Mouse (Mus musculus) left cerebral cortex, adult 11 months (tissue): ENCODE data around the gene Tipin.
"Not testable (repeated sequence)": the region's sequence is repeated elsewhere in the genome, so short reads cannot be mapped to it uniquely, and the experiment has no call there.

ENCODE experiments used
- DNase-seq: peaks from one replicate; pipeline ENCODE4 v3.0.0; 2022; ENCODE audit warnings: low spot score

The Tipin gene

DNA sequence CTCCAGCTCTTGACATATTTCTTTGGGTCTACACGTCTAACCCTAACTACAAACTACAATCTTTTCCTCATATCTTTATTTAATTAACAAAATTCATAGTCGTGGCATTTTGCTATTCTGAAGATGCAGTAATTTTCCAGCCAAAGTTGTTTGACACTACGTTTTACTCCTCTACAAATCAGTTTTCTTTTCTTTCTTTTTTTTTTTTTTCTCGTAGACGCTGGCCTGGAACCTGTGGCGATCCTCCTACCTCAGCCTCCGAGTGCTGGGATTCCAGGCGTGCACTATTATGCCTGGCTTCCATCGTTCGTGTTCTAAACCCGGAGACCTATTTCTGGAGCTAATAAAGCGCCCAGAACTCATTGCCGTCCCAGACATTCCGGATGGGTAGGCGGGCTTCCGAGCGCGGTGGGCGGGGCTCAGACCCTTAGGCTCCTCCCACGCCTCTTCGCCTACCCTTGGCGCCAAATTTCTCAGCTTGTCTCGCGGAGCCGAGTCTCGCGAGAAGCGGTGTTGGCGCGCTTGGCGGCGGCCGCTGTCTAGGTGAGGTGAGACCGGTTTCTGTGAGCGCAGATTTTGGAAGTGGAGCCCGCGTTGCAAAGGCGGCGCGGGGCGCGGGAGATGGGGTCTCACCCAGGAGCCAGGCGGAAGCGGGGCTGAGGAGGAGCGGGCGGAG lies at the start of gene Tipin:
Gene Tipin, plus strand, starts transcription at position 477 of the 676 bp plus-strand sequence.
- DNase-seq, result peak; percentile 86

DNA sequence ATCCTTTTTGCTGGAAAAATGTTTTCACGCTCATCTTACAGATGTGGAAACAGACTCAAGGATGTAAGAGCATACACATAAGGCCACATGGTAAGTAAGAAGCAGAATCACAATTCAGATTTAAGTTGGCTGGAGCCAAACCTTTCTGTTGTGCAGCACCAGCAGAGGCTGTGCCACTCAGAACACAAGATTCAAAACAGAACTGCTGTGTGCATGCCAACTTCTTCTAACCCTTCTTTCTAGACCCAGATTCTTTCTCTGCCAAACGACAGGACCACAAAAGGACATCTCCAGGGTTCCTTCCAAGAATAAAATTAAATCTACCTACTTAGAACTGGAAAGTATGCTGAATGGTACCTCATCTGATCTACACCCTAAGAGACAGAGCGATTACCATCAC lies 49.7 kb upstream of the Tipin start:
- no peak for DNase-seq

DNA sequence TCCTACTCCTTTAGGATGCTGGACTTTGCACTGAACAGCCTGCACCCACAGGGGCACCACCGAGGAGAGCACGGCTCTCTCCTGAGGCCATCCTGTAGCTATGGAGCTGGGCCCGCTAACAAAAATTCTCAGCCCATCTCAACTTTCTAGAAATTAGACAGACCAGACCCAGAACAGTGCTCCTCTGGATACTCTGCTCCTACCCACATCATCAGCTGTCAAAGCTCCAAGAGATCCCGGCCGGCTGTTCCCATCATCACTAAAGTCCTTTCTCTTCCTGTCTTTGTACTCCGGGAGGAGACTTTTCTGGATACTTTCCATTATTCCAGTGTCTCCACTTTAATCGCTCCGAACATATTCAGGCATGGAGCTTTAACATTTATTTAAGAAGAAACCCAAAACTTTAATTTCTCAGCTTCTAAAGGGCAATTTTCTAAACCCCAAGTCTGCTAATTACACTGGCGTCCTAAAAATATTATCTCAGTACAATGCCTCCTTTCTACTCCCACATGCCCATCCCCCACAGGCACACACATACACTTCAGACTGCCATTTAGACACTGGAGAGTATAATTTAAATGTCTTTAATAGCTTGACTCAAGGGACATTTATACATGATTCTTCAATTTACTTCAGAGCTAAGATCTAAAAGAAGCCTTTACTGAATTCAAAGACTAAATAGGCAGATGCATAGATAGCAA lies 49.0 kb upstream of the Tipin start:
- no peak for DNase-seq

DNA sequence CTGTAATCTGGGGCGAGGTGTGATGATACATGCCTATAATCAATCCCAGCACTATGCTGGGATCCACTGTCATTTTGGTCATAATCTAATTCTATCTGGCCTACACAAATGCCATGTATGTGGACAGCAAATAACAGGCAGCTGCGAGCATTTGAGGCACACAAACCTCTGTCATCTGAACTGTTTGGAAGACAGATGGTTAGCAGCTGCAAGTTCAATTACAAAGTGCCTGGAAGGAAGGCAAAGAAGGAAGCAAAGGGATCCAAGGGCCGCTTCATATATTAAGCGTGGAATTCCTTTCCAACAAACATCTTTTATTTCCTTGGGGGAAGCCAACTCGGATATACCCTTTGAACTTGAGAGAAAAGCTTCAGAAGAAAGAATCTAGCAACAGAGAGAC lies 47.7 kb upstream of the Tipin start:
- DNase-seq, result no peak

DNA sequence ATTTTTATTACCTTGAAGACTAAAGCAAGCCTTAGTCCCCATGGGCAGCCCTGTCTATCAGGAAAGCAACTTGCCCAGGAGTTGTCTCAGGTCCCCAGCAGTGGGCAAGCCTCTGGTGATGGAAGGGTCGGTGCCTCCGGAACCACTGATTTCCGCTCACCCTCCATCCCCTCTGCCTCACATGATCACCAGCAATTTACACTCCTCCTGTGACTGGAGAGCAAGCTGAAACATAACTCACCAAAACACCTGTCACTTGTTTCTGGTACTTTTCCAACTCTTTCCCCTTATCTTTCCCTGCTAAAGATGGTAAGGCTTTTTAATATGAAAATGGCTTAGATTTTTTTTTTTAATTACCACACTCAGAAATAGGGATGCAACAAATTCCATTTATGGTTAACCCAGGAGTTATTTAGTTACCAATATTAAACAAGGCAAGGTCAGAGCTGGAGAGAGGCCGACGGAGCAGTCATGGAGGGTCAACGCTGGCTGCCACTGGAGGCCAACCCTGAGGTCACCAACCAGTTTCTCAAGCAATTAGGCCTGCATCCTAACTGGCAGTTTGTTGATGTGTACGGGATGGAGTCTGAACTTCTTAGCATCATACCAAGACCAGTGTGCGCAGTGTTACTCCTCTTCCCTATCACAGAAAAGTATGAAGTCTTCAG lies 46.5 kb upstream of the Tipin start, which contains the start of gene Uchl4:
Gene Uchl4, plus strand, starts transcription at position 434 of the 668 bp plus-strand sequence.
- DNase-seq, result no peak

DNA sequence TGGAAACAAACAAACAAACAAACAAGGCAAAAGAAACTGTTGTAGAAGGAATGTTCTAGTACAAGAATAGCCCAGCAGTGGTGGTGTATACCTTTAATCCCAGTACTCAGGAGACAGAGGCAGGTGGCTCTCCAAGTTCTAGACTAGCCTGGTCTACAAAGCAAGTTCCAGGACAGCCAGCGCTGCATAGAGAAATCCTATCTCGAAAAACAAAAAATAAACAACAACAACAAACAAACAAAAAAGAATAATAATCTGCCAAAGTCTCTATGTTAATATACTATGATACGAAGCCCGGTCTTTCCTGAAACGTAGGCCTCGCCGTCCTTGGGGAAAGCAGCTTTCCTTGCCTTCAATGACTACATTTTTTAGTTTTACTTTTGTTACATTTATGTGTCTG lies 45.3 kb upstream of the Tipin start:
- no peak for DNase-seq

DNA sequence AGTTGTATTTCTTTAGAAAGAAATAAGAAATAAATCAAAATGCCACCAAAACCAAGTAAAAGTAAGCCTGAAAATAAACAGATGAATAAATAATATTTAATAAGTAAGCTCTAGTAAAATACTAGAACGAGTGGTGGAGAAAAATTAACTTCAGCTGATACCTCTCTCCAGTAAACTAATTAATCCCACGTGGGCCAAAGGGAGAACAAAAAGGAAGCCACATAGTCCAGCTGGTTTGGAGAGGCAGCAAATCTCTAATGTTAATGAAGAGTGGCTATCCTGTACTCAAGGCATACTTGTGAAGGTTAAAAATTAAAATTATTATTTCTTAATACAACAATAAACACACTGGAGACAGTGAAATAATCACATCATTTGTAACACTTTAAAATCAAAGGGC lies 41.3 kb upstream of the Tipin start:
- DNase-seq, result no peak

DNA sequence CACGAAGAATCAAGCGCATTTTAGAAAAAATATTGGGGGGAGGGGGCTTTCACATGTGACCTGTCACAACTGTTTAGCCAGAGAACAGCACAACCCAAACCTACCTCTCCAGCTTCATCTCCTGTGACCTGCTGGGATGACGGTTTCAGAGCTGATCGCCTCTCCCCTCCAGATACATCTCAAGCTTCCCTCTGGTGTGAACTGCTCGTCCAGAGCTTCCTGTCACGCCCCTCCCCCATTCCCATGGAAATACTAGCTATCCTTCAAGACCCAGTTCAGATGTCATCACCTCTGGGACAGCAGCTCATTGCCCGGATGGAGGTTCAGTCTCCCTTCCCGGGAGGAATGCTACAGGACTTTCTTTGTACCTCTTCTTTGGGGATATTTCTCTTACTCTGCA lies 40.7 kb upstream of the Tipin start:
- DNase-seq, result no peak

DNA sequence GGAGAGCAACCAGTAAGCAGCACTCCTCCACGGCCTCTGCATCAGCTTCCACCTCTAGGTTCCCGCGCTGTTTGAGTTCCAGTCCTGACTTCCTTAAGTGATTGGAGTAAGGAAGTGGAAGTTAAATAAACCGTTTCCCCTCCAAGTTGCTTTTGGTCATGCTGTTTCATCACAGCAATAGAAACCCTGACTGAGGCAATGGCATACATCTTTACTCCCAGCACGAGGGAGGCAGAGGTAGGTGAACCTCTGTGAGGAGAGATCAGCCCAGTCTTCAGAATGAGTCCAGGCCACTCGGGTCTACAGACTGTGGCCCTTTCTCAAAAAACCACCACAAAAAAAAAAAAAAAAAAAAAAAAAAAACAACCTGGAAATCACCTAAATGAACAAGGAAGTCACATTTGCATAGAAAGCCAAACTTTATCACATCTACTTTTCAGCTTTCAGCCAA lies 39.0 kb upstream of the Tipin start:
- DNase-seq, result no peak

DNA sequence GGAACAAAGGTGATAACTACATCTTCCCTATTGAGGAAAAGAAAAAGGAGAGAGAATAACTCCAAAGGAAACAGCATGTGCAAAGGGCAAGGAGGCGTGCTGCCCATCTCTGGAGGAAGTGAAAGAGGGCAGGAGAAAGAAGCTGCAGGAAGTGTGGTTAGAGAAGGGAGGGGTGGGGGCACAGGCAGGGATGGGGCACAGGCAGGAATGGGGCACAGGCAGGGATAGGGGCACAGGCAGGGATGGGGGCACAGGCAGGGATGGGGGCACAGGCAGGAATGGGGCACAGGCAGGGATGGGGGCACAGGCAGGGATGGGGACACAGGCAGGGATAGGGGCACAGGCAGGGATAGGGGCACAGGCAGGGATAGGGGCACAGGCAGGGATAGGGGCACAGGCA lies 32.0 kb upstream of the Tipin start:
- DNase-seq, result no peak

DNA sequence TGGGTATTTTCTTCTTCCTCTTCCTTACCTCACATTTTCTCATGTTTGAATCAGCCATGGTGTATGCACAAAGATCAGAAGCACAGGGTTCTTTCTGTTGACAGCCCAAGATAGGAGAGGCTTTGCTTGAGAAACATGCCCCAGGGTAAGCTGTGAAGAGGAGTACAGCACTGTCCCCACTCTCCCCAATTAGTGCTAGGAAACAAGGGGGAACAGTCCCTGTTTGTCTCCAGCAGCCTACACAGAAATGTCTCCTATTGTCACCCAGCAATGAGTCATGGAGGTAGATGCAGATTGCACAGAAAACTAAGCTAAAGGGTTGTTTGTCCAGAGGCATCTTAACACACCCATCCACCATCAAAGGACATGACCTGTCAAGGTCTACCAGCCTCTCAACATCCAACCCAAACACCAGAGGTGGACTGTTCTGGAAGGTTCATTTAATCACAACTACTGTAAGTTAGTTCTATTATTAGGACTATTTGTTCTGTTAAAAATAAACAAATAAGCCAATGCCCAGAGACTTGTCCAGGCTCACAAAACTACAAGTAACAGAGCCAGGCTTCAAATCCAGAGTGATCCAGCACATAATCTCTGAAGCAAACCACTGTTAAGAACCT lies 31.2 kb upstream of the Tipin start:
- DNase-seq, result no peak

DNA sequence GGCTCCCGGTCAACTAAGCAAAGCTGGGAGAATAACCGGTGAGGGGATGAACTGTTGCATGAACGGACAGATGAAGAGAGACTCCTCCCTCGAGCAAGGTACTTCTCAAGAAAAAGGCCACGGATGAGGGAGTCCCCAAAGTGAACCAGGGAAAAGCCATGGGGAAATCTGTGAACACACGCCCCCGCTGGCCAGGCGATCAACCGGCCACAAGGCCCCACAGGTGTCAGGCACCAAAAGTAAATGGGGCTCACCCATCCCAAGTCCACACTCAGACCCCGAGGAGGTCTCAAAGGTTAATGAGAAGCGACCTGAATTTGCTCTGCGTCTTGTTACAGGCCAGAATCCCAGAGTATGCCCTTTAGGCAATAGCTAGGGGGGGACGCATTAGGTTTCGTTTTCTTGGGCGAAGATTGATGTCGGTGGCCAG lies 28.8 kb upstream of the Tipin start:
- DNase-seq, result no peak

DNA sequence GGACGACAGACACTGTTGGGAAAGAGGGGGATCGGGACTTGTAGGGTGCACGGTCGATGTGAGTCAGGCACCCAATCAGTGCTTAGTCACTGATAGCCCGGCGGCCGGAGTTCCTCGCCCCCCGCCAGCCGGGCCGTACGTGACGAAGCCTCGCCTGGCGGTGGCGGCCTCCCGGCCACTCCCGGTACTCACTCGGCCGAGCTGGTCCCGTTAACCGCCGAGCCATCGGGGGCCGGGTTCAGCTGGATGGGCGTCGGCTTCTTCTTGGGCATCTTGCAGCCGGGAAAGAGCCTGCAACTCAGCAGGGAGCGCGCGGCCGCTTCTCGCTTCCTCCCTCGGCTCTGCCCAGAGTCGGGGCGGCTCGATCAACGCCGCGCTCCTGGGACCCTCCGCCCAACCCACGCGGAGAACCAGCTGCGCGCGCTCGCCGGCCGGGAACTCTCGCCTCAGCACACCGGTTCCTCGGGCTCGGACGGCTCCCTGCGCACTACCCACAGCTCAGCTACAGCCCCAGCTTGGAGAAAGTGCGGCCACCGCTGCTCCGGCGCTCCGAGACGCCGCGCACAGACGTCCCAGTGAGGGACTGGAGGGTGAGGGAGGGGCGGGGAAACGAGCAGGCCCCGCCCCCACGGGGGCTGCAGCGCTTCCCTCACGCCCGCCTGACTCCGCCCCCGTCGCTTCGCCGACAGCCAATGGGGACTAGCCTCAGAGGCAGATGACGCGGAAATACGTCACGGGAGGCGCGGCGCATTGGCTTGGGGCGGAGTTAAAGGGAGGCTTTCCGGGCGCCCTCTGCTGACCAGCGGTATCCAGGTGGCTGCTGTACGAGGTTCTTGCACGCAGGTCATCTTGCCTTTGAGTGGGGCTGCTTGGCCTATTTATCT lies 28.1 kb upstream of the Tipin start, which contains the start of gene Map2k1:
Gene Map2k1, minus strand, starts transcription at position 611 of the 884 bp plus-strand sequence.
- DNase-seq, result peak; percentile 98

DNA sequence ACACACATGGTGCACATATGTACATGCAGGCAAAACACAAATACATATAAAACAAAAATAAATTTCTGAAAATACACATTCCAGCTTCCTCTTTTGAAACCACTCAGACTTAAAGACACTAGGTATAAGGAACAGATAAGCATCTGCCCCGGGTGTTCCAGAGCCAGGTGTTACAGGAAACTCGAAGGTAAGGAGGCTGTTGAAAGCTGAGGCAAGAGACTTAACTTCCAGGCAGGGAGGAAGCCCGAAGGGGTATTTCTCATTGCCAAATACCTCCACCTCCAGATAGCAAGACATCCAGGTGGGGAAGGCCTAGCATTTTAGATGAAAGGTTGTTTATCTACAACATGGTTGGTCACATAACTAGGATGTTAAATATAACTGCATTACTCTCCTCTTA lies 26.0 kb upstream of the Tipin start:
- DNase-seq, result no peak

DNA sequence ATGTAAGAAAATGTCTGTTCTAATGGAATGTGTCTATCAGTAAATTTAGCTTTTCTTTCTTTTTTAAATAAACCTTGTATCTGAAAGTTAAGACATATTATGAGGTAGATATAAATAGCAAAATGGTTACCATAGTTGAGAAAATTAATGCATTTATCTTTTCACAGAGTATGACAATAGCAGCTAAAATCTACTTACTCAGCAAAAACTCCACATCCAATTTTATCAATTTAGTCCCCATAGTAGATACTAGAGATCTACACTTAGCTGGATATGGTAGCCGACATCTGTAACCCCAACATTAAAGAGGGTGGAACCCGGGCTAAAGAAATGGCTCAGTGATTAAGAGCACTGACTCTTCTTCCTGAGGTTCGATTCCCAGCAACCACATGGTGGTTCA lies 25.2 kb upstream of the Tipin start:
- no peak for DNase-seq

DNA sequence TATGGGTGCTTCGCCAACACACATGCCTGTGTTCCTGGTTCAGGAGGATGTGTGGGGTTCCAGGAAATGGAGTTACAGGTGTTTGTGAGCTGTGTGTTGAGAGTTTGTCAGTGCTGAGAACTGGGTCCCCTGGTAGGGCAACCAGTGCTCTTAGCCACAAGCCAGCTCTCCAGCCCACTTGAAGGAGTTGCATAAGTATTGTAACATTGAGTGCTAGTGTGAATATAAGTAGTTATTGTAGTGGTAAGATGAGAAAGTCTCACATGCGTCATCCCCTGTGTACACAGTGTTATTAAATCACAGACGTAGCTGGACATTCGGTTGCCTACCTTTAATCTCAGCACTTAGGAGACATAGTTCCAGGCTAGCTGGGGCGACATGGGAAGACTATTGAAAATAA lies 21.5 kb upstream of the Tipin start:
- no peak for DNase-seq

DNA sequence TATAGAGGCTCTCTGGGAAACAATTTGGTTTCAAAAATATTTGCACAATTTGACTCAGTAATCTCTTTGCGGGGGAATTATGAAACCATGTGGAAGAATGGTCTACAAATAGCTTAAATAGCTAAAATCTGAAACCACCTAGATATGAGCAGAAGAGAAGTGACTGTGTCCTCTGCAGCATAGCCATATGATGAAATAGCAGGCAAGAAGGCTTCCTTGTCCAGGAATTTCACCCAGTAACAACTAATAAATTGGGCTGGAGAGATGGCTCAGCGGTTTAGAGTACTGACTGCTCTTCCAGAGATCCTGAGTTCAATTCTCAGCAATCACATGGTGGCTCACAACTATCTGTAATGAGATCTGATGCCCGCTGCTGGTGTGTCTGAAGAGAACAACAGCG lies 20.4 kb upstream of the Tipin start:
- no peak for DNase-seq

DNA sequence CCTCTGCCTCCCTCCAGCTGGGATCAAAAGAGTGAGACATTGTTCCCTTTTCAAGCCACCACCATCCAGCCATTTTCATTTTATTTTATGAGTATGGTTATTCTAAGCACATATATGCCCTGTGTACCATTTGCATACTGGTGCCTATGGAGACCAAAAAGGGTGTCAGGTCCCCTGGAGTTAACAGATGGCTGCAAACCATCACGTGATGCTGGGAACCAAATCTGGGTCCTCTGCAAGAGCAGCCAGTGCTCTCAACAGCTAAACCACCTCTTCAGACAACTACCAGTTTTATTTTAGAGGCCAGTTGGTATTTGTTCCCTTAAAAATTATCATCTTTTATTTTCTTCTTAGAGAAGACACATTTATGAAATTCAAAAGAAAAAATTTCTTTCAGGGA lies 16.6 kb upstream of the Tipin start:
- no peak for DNase-seq

DNA sequence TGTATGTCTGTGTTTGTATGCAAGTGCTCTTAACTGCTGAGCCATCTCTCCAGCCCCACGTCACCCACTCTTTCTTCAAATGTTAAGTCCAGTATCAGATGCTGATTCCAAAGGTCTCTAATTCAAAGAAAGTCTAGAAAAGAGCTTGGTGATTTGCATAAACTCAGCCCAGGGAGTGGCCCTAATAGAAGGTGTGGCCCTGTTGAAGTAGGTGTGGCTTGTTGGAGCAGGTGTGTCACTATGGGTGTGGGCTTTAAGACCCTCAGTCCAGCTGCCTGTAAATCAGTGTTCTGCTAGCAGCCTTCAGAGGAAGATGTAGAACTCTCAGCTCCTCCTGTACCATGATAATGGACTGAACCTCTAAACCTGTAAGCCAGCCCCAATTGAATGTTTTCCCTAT lies 14.2 kb upstream of the Tipin start:
- DNase-seq, result no peak

DNA sequence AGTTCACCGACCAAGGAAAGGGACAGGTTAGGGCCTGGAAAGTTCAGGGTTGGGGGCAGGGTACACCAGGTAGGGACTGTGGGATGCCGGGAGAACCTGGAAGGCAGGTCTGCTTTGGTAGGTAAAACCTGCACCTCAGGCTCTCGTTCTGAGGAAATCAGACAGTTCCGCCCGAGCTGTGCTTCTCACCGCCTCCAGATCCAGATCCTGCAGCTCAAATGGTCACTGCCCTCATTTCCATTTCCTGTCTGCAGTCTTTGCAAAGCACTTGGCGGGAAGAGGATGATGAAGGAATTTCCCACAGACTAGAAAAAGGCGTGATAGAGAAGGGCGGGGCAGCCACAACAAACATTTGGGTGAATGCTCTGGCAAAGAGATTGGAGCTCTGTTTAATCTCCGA lies 13.2 kb upstream of the Tipin start:
- no peak for DNase-seq

DNA sequence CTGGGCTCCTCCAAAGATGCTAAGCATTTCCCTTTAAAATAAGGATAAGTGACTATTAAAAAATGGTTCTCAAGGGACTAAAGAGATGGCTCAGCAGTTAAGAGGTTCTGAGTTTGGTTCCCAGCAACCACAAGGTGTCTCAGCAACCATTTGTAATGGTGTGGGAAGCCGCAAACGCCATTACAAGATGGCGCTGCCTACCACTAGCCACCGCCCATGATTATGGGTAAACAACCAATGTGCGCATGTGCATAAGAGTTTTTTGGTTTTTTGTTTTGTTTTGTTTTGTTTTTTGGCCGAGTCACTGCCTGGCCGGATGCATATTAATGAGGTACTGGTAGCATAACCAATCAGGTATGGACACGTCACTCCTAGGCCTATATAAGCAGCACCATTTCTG lies 12.5 kb upstream of the Tipin start:
- DNase-seq, result not testable (repeated sequence)

DNA sequence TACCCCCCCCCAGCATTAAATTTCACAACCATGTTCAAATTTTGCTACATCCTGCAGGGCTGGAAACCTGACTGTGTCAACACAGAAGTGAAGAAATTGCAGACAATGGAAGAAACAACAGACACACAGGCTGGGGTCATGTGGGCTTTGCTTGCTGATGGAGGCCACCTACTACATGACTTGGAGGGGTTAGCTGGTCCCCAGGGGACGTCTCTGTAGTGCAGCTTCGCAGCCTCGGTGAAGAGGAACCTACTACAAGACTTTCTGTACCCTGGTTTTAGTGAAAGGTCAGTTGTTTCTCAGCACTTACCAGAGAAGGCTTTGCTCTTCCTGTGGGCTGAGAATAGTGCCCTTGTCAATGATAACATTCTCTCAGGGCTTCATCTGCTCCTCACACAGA lies 10.1 kb upstream of the Tipin start:
- DNase-seq, result no peak
